Mouse (Mus musculus) megakaryocyte progenitor cell, adult 5-6 weeks (primary cell): ENCODE data around the gene Cggbp1. TPM values are rescaled to one million over a fixed set of nuclear protein-coding genes. Genes with fewer than 3 reads are reported as not detected.
"Not testable (repeated sequence)": the region's sequence is repeated elsewhere in the genome, so short reads cannot be mapped to it uniquely, and the experiment has no call there.

Experiments used
- ATAC-seq: replicated peaks from 2 replicates; pipeline ENCODE4 v1.8.0; 2016; ENCODE audit warnings: mild to moderate bottlenecking, moderate TSS enrichment, inconsistent platforms; ENCODE audit not compliant: poor library complexity
- total RNA-seq, 2 experiments: library from RNA; stranded (forward) in 1 of 2; stranded (reverse) in 1 of 2; fragments of 157-497, 149-512 nt in 1 of 2; fragments of 200-1000 nt in 1 of 2; gene quantifications; 2 replicates each; pipeline versions ENCODE4 v1.2.3 to v1.2.4; 2015 to 2017

Gene Cggbp1
- 119 and 134 TPM in 2 replicates for total RNA-seq (2015)
- total RNA-seq (2017), result 81.9 and 107 TPM in 2 replicates

- peak; percentile 86 for ATAC-seq
Observed at GRCm38 (mm10) chr16:64851563-64852362, at the start of gene Cggbp1, which contains the start of gene Zfp654. Gene Cggbp1, plus strand, starts transcription at chr16:64851996. Gene Zfp654, minus strand, starts transcription at chr16:64851652.

- no peak for ATAC-seq
Observed at GRCm38 (mm10) chr16:64803041-64803440, 48.8 kb upstream of the Cggbp1 start.

- ATAC-seq, result peak; percentile 83
Observed at GRCm38 (mm10) chr16:64817094-64817765, 34.6 kb upstream of the Cggbp1 start.

GRCm38 (mm10) chr16:64823890-64824289 lies 27.9 kb upstream of the Cggbp1 start:
- ATAC-seq, result no peak

- no peak for ATAC-seq
Observed at GRCm38 (mm10) chr16:64824474-64824873, 27.3 kb upstream of the Cggbp1 start.

GRCm38 (mm10) chr16:64830291-64830690 lies 21.5 kb upstream of the Cggbp1 start:
- peak; percentile 88 for ATAC-seq

GRCm38 (mm10) chr16:64835996-64836545 lies 15.7 kb upstream of the Cggbp1 start:
- peak; percentile 27 for ATAC-seq

GRCm38 (mm10) chr16:64836709-64837108 lies 15.1 kb upstream of the Cggbp1 start:
- no peak for ATAC-seq

- ATAC-seq, result peak; percentile 87
Observed at GRCm38 (mm10) chr16:64841481-64842373, 10.1 kb upstream of the Cggbp1 start.

GRCm38 (mm10) chr16:64842374-64842729 lies 9.4 kb upstream of the Cggbp1 start:
- ATAC-seq, result no peak

- ATAC-seq, result no peak
Observed at GRCm38 (mm10) chr16:64845947-64846346, 5.8 kb upstream of the Cggbp1 start.

- peak; percentile 12 for ATAC-seq
Observed at GRCm38 (mm10) chr16:64850287-64851084, 1.3 kb upstream of the Cggbp1 start.

GRCm38 (mm10) chr16:64851085-64851562 lies 672 bp upstream of the Cggbp1 start:
- ATAC-seq, result peak; percentile 1

GRCm38 (mm10) chr16:64852441-64852871 lies 660 bp downstream of the Cggbp1 start:
- peak; percentile 8; the same call in 1 of the 2 replicates for ATAC-seq

- ATAC-seq, result no peak
Observed at GRCm38 (mm10) chr16:64852891-64853290, 1.1 kb downstream of the Cggbp1 start.

GRCm38 (mm10) chr16:64856946-64857345 lies 5.2 kb downstream of the Cggbp1 start:
- ATAC-seq, result no peak

- ATAC-seq, result not testable (repeated sequence)
Observed at GRCm38 (mm10) chr16:64865841-64866240, 14.0 kb downstream of the Cggbp1 start.

GRCm38 (mm10) chr16:64868613-64869012 lies 16.8 kb downstream of the Cggbp1 start:
- ATAC-seq, result no peak

GRCm38 (mm10) chr16:64869621-64870020 lies 17.8 kb downstream of the Cggbp1 start:
- ATAC-seq, result no peak

- peak; percentile 27 for ATAC-seq
Observed at GRCm38 (mm10) chr16:64872296-64872695, 20.5 kb downstream of the Cggbp1 start.
